16 mouse cellular contexts compared by ENCODE assay signal in the genomic region with DNA sequence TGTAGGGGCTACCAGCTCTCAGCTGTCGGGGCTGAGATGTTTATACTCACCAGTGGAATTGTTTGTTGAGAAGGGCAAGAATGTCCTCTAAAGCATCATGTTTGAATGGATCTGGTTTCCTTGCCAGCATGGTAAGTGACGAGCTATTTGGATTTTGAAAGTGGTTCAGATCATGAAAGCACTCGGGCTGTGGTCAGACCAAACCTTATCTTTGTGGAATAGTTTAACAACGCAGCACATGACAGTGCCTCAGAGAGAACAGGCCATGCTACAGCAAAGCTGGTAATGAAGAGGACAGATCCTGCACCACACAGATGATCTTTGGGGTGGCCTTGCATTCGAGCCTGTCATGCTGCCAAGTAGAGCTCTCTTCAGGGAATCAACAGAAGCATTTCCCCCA.
DNase-seq lines count a peak whose midpoint lies in the region; ATAC-seq and TF ChIP-seq lines count a peak whose summit lies in the region.
"Had no signal": no experiment of that assay in that cellular context is flagged by ENCODE, and none has a peak within 500 bp of the region (broad histone marks: within the 10 kb centered on the region; RNA-seq: fewer than 3 reads in every experiment).

No protein-coding gene starts in this region.

- no peak for ATAC-seq in hindbrain, postnatal 0 days
- ATAC-seq in megakaryocyte, adult 5-6 weeks (ENCODE audit: poor library complexity, severe bottlenecking) = no peak
- peak; percentile 19 for ATAC-seq in activated CD4-positive, CD25-positive, alpha-beta regulatory T cell, adult 4 months
- peak; percentile 49 for ATAC-seq in megakaryocyte progenitor cell, adult 5-6 weeks (replicated peaks; ENCODE audit: poor library complexity)

- no peak overlapping the region for H3K4me2 ChIP-seq in hindbrain, postnatal 0 days (ENCODE audit: low read depth, low read length)
- H3K4me2 ChIP-seq: limb, embryonic 13.5 days; neural tube, embryonic 15.5 days; stomach, embryonic 15.5 days had no signal

- 79% methylated on average over 5 of the region's 5 CpGs for WGBS in hindbrain, embryonic 10.5 days
- 69% methylated on average over 5 of the region's 5 CpGs for WGBS in hindbrain, postnatal 0 days

- TF ChIP-seq CTCF in hindbrain, postnatal 0 days (IDR thresholded peaks at IDR 0.05; ENCODE audit: low read depth) = no peak

- peak overlapping the region; percentile 30; the same call in 1 of the 2 replicates for H3K27ac ChIP-seq in hindbrain, embryonic 10.5 days
- no peak overlapping the region for H3K27ac ChIP-seq in hindbrain, postnatal 0 days

- H3K9ac ChIP-seq in hindbrain, postnatal 0 days (replicated peaks; ENCODE audit: low read length) = no peak overlapping the region
- H3K9ac ChIP-seq: limb, embryonic 13.5 days; neural tube, embryonic 15.5 days; stomach, embryonic 15.5 days had no signal

- H3K27me3 ChIP-seq in hindbrain, embryonic 10.5 days (ENCODE audit: insufficient read depth, poor library complexity, severe bottlenecking) = no peaks in the 10 kb centered on the region
- H3K27me3 ChIP-seq in hindbrain, postnatal 0 days (ENCODE audit: insufficient read depth, low read length) = no peaks in the 10 kb centered on the region
- peaks cover 23% of the 10 kb centered on the region for H3K27me3 ChIP-seq in megakaryocyte, embryonic 14.5 days (replicated peaks)
- H3K27me3 ChIP-seq: limb, embryonic 13.5 days; neural tube, embryonic 15.5 days; stomach, embryonic 15.5 days had no signal

- H3K4me1 ChIP-seq in hindbrain, embryonic 10.5 days (replicated peaks) = peaks cover 65% of the 10 kb centered on the region
- H3K4me1 ChIP-seq in hindbrain, postnatal 0 days (ENCODE audit: insufficient read depth, low read length) = peaks cover 39% of the 10 kb centered on the region
- peaks cover 62% of the 10 kb centered on the region for H3K4me1 ChIP-seq in megakaryocyte, embryonic 14.5 days

- H3K36me3 ChIP-seq in hindbrain, embryonic 10.5 days = no peaks in the 10 kb centered on the region
- H3K36me3 ChIP-seq in hindbrain, postnatal 0 days (ENCODE audit: insufficient read depth, low read length) = no peaks in the 10 kb centered on the region
- H3K36me3 ChIP-seq in megakaryocyte, embryonic 14.5 days (replicated peaks; ENCODE audit: low read length) = no peaks in the 10 kb centered on the region
- H3K36me3 ChIP-seq: limb, embryonic 13.5 days; neural tube, embryonic 15.5 days; stomach, embryonic 15.5 days had no signal

- DNase-seq in hindbrain, embryonic 10.5 days (ENCODE audit: low spot score) = no peak
- DNase-seq in hindbrain, postnatal 0 days (ENCODE audit: low spot score) = no peak
- no peak for DNase-seq in neural tube, embryonic 10.5 days (ENCODE audit: extremely low spot score, low spot score)
- DNase-seq in thymus, adult 18-20 months = no peak
- DNase-seq: adrenal gland, adult 8-10 months; cerebellum, adult 9-10 months; gastrocnemius, postnatal 36 days; layer of hippocampus, adult 9-11 months; thymus, postnatal 36 days had no signal

- no peak overlapping the region for H3K4me3 ChIP-seq in hindbrain, embryonic 10.5 days
- H3K4me3 ChIP-seq in hindbrain, postnatal 0 days (ENCODE audit: low read length) = no peak overlapping the region
- peak overlapping the region; percentile 66 for H3K4me3 ChIP-seq in megakaryocyte, embryonic 14.5 days (replicated peaks)
- H3K4me3 ChIP-seq: limb, embryonic 13.5 days; neural tube, embryonic 15.5 days; stomach, embryonic 15.5 days had no signal

- no peaks in the 10 kb centered on the region for H3K9me3 ChIP-seq in hindbrain, embryonic 10.5 days
- no peaks in the 10 kb centered on the region for H3K9me3 ChIP-seq in hindbrain, postnatal 0 days (ENCODE audit: low read length)
- H3K9me3 ChIP-seq in megakaryocyte, embryonic 14.5 days = peaks cover 4% of the 10 kb centered on the region; the same call in 1 of the 2 replicates
- H3K9me3 ChIP-seq: limb, embryonic 13.5 days; neural tube, embryonic 15.5 days; stomach, embryonic 15.5 days had no signal

Comparison
In these comparisons a context has a peak if more than half of its experiments do, and no peak if none do; other contexts are left out.
1. ATAC-seq: peak in activated CD4-positive, CD25-positive, alpha-beta regulatory T cell, adult 4 months (single experiment) and megakaryocyte progenitor cell, adult 5-6 weeks (single experiment); none in hindbrain, postnatal 0 days (single experiment) and megakaryocyte, adult 5-6 weeks (single experiment).